Comparison of ENCODE assay signal across 9 mouse cellular contexts in the genomic region with DNA sequence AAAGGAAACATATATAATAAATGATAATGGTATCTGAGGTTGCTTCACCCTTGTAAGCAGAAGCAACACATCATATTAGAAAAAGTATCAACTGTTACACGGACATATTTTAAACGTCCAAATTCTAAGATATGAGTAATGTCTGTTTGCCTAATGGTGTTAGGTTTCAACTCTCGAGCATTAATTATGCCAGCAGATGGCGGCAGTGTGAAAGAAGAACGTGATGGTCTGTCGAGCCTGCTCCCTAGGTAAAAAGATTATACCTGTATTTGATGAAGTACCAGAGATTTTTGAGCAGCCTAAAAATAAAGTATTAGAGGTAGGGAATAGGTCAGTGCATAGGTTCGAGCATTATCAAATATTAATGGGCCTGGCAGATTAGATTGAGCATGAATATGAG. TPM values are rescaled to one million over a fixed set of nuclear protein-coding genes. Genes with fewer than 3 reads are reported as not detected.
DNase-seq lines count a peak whose midpoint lies in the region; ATAC-seq lines count a peak whose summit lies in the region.
"Had no signal": no experiment of that assay in that cellular context is flagged by ENCODE, and none has a peak within 500 bp of the region (broad histone marks: within the 10 kb centered on the region; RNA-seq: fewer than 3 reads in every experiment).

No protein-coding gene starts in this region.

- no peak overlapping the region for H3K27ac ChIP-seq in midbrain, embryonic 11.5 days (ENCODE audit: low read depth, low read length)
- H3K27ac ChIP-seq in midbrain, embryonic 10.5 days (replicated peaks): no peak overlapping the region
- no peak overlapping the region for H3K27ac ChIP-seq in hindbrain, embryonic 16.5 days (ENCODE audit: low read depth, low read length)

- H3K4me3 ChIP-seq in midbrain, embryonic 11.5 days (ENCODE audit: low read depth, low read length): no peak overlapping the region
- no peak overlapping the region for H3K4me3 ChIP-seq in midbrain, embryonic 10.5 days
- no peak overlapping the region for H3K4me3 ChIP-seq in hindbrain, embryonic 16.5 days (ENCODE audit: low read length)
- H3K4me3 ChIP-seq: megakaryocyte, embryonic 14.5 days had no signal

- no peaks in the 10 kb centered on the region for H3K27me3 ChIP-seq in midbrain, embryonic 11.5 days (ENCODE audit: control insufficient read depth, insufficient read depth, low read length)
- no peaks in the 10 kb centered on the region for H3K27me3 ChIP-seq in midbrain, embryonic 10.5 days (ENCODE audit: low read depth, poor library complexity, severe bottlenecking)
- H3K27me3 ChIP-seq in hindbrain, embryonic 16.5 days (replicated peaks; ENCODE audit: control insufficient read depth, insufficient read depth, low read length): no peaks in the 10 kb centered on the region
- H3K27me3 ChIP-seq: megakaryocyte, embryonic 14.5 days had no signal

- H3K4me2 ChIP-seq in midbrain, embryonic 11.5 days: no peak overlapping the region
- H3K4me2 ChIP-seq in hindbrain, embryonic 16.5 days (ENCODE audit: low read length): no peak overlapping the region

- WGBS in midbrain, embryonic 11.5 days: 7% methylated on average over 7 of the region's 7 CpGs
- 11% methylated on average over 7 of the region's 7 CpGs for WGBS in midbrain, embryonic 10.5 days
- WGBS in hindbrain, embryonic 16.5 days: 7% methylated on average over 7 of the region's 7 CpGs

- H3K9ac ChIP-seq in midbrain, embryonic 11.5 days (ENCODE audit: low read length): no peak overlapping the region
- no peak overlapping the region for H3K9ac ChIP-seq in hindbrain, embryonic 16.5 days (ENCODE audit: low read depth, low read length)

- no peaks in the 10 kb centered on the region for H3K36me3 ChIP-seq in midbrain, embryonic 11.5 days (ENCODE audit: control insufficient read depth, insufficient read depth, low read length)
- no peaks in the 10 kb centered on the region for H3K36me3 ChIP-seq in midbrain, embryonic 10.5 days
- H3K36me3 ChIP-seq in hindbrain, embryonic 16.5 days (ENCODE audit: control insufficient read depth, insufficient read depth, low read length): no peaks in the 10 kb centered on the region

- DNase-seq in midbrain, embryonic 11.5 days (ENCODE audit: low spot score, missing footprints): no peak
- no peak for DNase-seq in midbrain, embryonic 10.5 days (ENCODE audit: low spot score)
- peak; percentile 52 to 84 for DNase-seq in adrenal gland, adult (ENCODE audit: inconsistent age in 2 of 2, low spot score in 1 of 2)
- peak; percentile 71 for DNase-seq in embryo, embryonic 10.5 days (ENCODE audit: low spot score)
- DNase-seq in left cerebral cortex, postnatal 36 days (ENCODE audit: low spot score in 2 of 2): peak; percentile 27 to 52
- peak; percentile 78 for DNase-seq in thymus, postnatal 25 days

- no peaks in the 10 kb centered on the region for H3K9me3 ChIP-seq in midbrain, embryonic 11.5 days (ENCODE audit: control insufficient read depth, low read length)
- no peaks in the 10 kb centered on the region for H3K9me3 ChIP-seq in midbrain, embryonic 10.5 days (replicated peaks)
- H3K9me3 ChIP-seq in hindbrain, embryonic 16.5 days (ENCODE audit: control insufficient read depth, low read length): no peaks in the 10 kb centered on the region
- H3K9me3 ChIP-seq: megakaryocyte, embryonic 14.5 days had no signal

- intact Hi-C loops in left cerebral cortex, postnatal 36 days (cut with DNase I): loop anchor here (1.0 to 10.0 kb wide), 4 partner anchors 63 to 345 kb away; a partner anchor contains a TSS

- no peaks in the 10 kb centered on the region for H3K4me1 ChIP-seq in midbrain, embryonic 11.5 days (ENCODE audit: control insufficient read depth, insufficient read depth, low read length)
- no peaks in the 10 kb centered on the region for H3K4me1 ChIP-seq in midbrain, embryonic 10.5 days
- no peaks in the 10 kb centered on the region for H3K4me1 ChIP-seq in hindbrain, embryonic 16.5 days (ENCODE audit: control insufficient read depth, insufficient read depth, low read depth, low read length)

- 0 out of 2 replicates have a peak, but pooled peaks have one; percentile 44 for ATAC-seq in midbrain, embryonic 11.5 days (ENCODE audit: low FRiP score)
- 0 out of 2 replicates have a peak, but pooled peaks have one; percentile 50 for ATAC-seq in hindbrain, embryonic 16.5 days
- peak; percentile 72; the same call in 1 of the 2 replicates for ATAC-seq in neutrophil, adult 5-6 weeks (ENCODE audit: extremely low read depth, insufficient number of reproducible peaks, low FRiP score, poor library complexity, severe bottlenecking)

RNA-seq across cellular contexts. Expression of a gene that starts 2.8 kb away (rescaled TPM):
- polyA plus RNA-seq in midbrain, embryonic 11.5 days (2014; fragmentation: Nextera tagmentation; extraction: Ambion mirVana): 0.43 TPM in 1 of 2 replicates, not detected in the other
- polyA plus RNA-seq in midbrain, embryonic 10.5 days (2016; fragmentation: Nextera tagmentation; extraction: Ambion mirVana): 0.11 TPM in 1 of 2 replicates, not detected in the other
- 0.27 and 0.65 TPM in 2 replicates for polyA plus RNA-seq in hindbrain, embryonic 16.5 days (2015; fragmentation: Nextera tagmentation; extraction: Ambion mirVana)
- total RNA-seq in left cerebral cortex, postnatal 36 days (2021): not detected
- 0.12 and 0.37 TPM in 2 replicates for total RNA-seq in neutrophil, adult 5-6 weeks (2017)

RNA-seq across cellular contexts. Expression of a gene that starts 13.4 kb away (rescaled TPM):
- 65.4 and 70.2 TPM in 2 replicates for polyA plus RNA-seq in midbrain, embryonic 11.5 days (2014; fragmentation: Nextera tagmentation; extraction: Ambion mirVana)
- polyA plus RNA-seq in midbrain, embryonic 10.5 days (2016; fragmentation: Nextera tagmentation; extraction: Ambion mirVana): 42.3 and 51.5 TPM in 2 replicates
- 35.3 and 38.0 TPM in 2 replicates for polyA plus RNA-seq in hindbrain, embryonic 16.5 days (2015; fragmentation: Nextera tagmentation; extraction: Ambion mirVana)
- total RNA-seq in left cerebral cortex, postnatal 36 days (2021): 10 to 100 TPM; 45.8 to 55.7 TPM
- total RNA-seq in neutrophil, adult 5-6 weeks (2017): 91.8 and 106 TPM in 2 replicates

RNA-seq across cellular contexts. Expression of a gene that starts 35.6 kb away (rescaled TPM):
- polyA plus RNA-seq in midbrain, embryonic 11.5 days (2014; fragmentation: Nextera tagmentation; extraction: Ambion mirVana): not detected in 2 replicates
- polyA plus RNA-seq in midbrain, embryonic 10.5 days (2016; fragmentation: Nextera tagmentation; extraction: Ambion mirVana): not detected in 2 replicates
- not detected in 2 replicates for polyA plus RNA-seq in hindbrain, embryonic 16.5 days (2015; fragmentation: Nextera tagmentation; extraction: Ambion mirVana)
- total RNA-seq in left cerebral cortex, postnatal 36 days (2021): not detected
- not detected in 2 replicates for total RNA-seq in neutrophil, adult 5-6 weeks (2017)

RNA-seq across cellular contexts. Expression of a gene that starts 47.7 kb away (rescaled TPM):
- polyA plus RNA-seq in midbrain, embryonic 11.5 days (2014; fragmentation: Nextera tagmentation; extraction: Ambion mirVana): not detected in 2 replicates
- not detected in 2 replicates for polyA plus RNA-seq in midbrain, embryonic 10.5 days (2016; fragmentation: Nextera tagmentation; extraction: Ambion mirVana)
- not detected in 2 replicates for polyA plus RNA-seq in hindbrain, embryonic 16.5 days (2015; fragmentation: Nextera tagmentation; extraction: Ambion mirVana)
- not detected for total RNA-seq in left cerebral cortex, postnatal 36 days (2021)
- not detected in 2 replicates for total RNA-seq in neutrophil, adult 5-6 weeks (2017)

RNA-seq across cellular contexts. Expression of a gene that starts 54.3 kb away (rescaled TPM):
- 30.1 and 30.5 TPM in 2 replicates for polyA plus RNA-seq in midbrain, embryonic 11.5 days (2014; fragmentation: Nextera tagmentation; extraction: Ambion mirVana)
- polyA plus RNA-seq in midbrain, embryonic 10.5 days (2016; fragmentation: Nextera tagmentation; extraction: Ambion mirVana): 41.2 and 42.2 TPM in 2 replicates
- polyA plus RNA-seq in hindbrain, embryonic 16.5 days (2015; fragmentation: Nextera tagmentation; extraction: Ambion mirVana): 34.5 and 38.2 TPM in 2 replicates
- total RNA-seq in left cerebral cortex, postnatal 36 days (2021): 10 to 100 TPM; 66.0 to 78.6 TPM
- total RNA-seq in neutrophil, adult 5-6 weeks (2017): 118 and 134 TPM in 2 replicates

Comparison
In these comparisons a context has a peak if more than half of its experiments do, and no peak if none do; other contexts are left out.
1. DNase-seq: peak in adrenal gland, adult (2 of 2), embryo, embryonic 10.5 days (single experiment), left cerebral cortex, postnatal 36 days (2 of 2) and thymus, postnatal 25 days (single experiment); none in midbrain, embryonic 11.5 days (single experiment) and midbrain, embryonic 10.5 days (single experiment).
2. Peak in every context shown above with its lines, with median percentiles within 50 percentile points of each other: ATAC-seq.